Mouse (Mus musculus): ENCODE data around the gene Kcna6. TPM values are rescaled to one million over a fixed set of nuclear protein-coding genes. Genes with fewer than 3 reads are reported as not detected.

Kcna6 gene
- total and polyA plus RNA-seq, 2 experiments from 2014 or later, result 26.9 to 91.7 TPM

GRCm38 (mm10) chr6:126766552-126766951 is 26.1 kb upstream of the Kcna6 start:
- Histone ChIP-seq H3K9ac (replicated peaks; ENCODE audit: low read length, poor library complexity, severe bottlenecking) (no peak overlapping the region), H3K27me3 (ENCODE audit: insufficient read depth, low read length) (no peaks in the 10 kb centered on the region), H3K9me3 (ENCODE audit: low read length) (no peaks in the 10 kb centered on the region), H3K4me3 (ENCODE audit: low read depth, low read length) (no peak overlapping the region), H3K27ac (ENCODE audit: low read depth, low read length) (peak overlapping the region; percentile 73), H3K4me2 (ENCODE audit: low read depth, low read length, poor library complexity, severe bottlenecking) (no peak overlapping the region), H3K4me1 (ENCODE audit: insufficient read depth, low read length) (peaks cover 11% of the 10 kb centered on the region), H3K36me3 (ENCODE audit: insufficient read depth, low read length) (no peaks in the 10 kb centered on the region)
- no peak for TF ChIP-seq CTCF (IDR thresholded peaks at IDR 0.05)
- ATAC-seq (ENCODE audit: low FRiP score) (no peak), DNase-seq (ENCODE audit: low spot score) (peak; percentile 50)
- WGBS, result 53% methylated on average over 5 of the region's 5 CpGs

GRCm38 (mm10) chr6:126764563-126765091 is 24.2 kb upstream of the Kcna6 start:
- 28% methylated on average over 11 of the region's 11 CpGs for WGBS

GRCm38 (mm10) chr6:126761362-126761761 is 20.9 kb upstream of the Kcna6 start:
- DNase-seq (ENCODE audit: low spot score) (no peak), ATAC-seq (ENCODE audit: low FRiP score) (no peak)
- Histone ChIP-seq H3K27ac (ENCODE audit: low read depth, low read length) (no peak overlapping the region), H3K4me2 (ENCODE audit: low read depth, low read length, poor library complexity, severe bottlenecking) (no peak overlapping the region), H3K9ac (replicated peaks; ENCODE audit: low read length, poor library complexity, severe bottlenecking) (no peak overlapping the region), H3K27me3 (ENCODE audit: insufficient read depth, low read length) (no peaks in the 10 kb centered on the region), H3K9me3 (ENCODE audit: low read length) (no peaks in the 10 kb centered on the region), H3K36me3 (ENCODE audit: insufficient read depth, low read length) (no peaks in the 10 kb centered on the region), H3K4me1 (ENCODE audit: insufficient read depth, low read length) (no peaks in the 10 kb centered on the region), H3K4me3 (ENCODE audit: low read depth, low read length) (no peak overlapping the region)
- WGBS, result 90% methylated on average over 4 of the region's 4 CpGs
- no peak for TF ChIP-seq CTCF (IDR thresholded peaks at IDR 0.05)

More at GRCm38 (mm10) chr6:126764563-126765091, 24.2 kb upstream of the Kcna6 start:
- Histone ChIP-seq H3K36me3 (ENCODE audit: insufficient read depth, low read length) (no peaks in the 10 kb centered on the region), H3K4me3 (ENCODE audit: low read depth, low read length) (no peak overlapping the region), H3K27me3 (ENCODE audit: insufficient read depth, low read length) (no peaks in the 10 kb centered on the region), H3K9me3 (ENCODE audit: low read length) (no peaks in the 10 kb centered on the region), H3K4me1 (ENCODE audit: insufficient read depth, low read length) (peaks cover 11% of the 10 kb centered on the region), H3K9ac (replicated peaks; ENCODE audit: low read length, poor library complexity, severe bottlenecking) (no peak overlapping the region; the same call in 1 of the 2 replicates), H3K4me2 (ENCODE audit: low read depth, low read length, poor library complexity, severe bottlenecking) (no peak overlapping the region), H3K27ac (ENCODE audit: low read depth, low read length) (no peak overlapping the region)
- ATAC-seq (ENCODE audit: low FRiP score), result no peak
- no peak for DNase-seq (ENCODE audit: low spot score)
- TF ChIP-seq CTCF (IDR thresholded peaks at IDR 0.05), result no peak

- H3K9ac ChIP-seq (replicated peaks; ENCODE audit: low read length, poor library complexity, severe bottlenecking), result no peak overlapping the region
- no peak overlapping the region for H3K4me2 ChIP-seq (ENCODE audit: low read depth, low read length, poor library complexity, severe bottlenecking)
- no peaks in the 10 kb centered on the region for H3K9me3 ChIP-seq (ENCODE audit: low read length)
- H3K36me3 ChIP-seq (ENCODE audit: insufficient read depth, low read length), result no peaks in the 10 kb centered on the region
- no peaks in the 10 kb centered on the region for H3K27me3 ChIP-seq (ENCODE audit: insufficient read depth, low read length)
- no peak for TF ChIP-seq CTCF (IDR thresholded peaks at IDR 0.05)
- WGBS, result 42% methylated on average over 8 of the region's 8 CpGs
- H3K4me1 ChIP-seq (ENCODE audit: insufficient read depth, low read length), result peaks cover 5% of the 10 kb centered on the region; the same call in 1 of the 2 replicates
- no peak overlapping the region for H3K4me3 ChIP-seq (ENCODE audit: low read depth, low read length)
- ATAC-seq (ENCODE audit: low FRiP score) (no peak), DNase-seq (ENCODE audit: low spot score) (no peak)
- no peak overlapping the region for H3K27ac ChIP-seq (ENCODE audit: low read depth, low read length)
Observed at GRCm38 (mm10) chr6:126755729-126756411, 15.4 kb upstream of the Kcna6 start.

- Histone ChIP-seq H3K27ac (ENCODE audit: low read depth, low read length) (peak overlapping the region; percentile 62; the same call in 1 of the 2 replicates), H3K4me2 (ENCODE audit: low read depth, low read length, poor library complexity, severe bottlenecking) (0 out of 2 replicates have a peak overlapping the region, but pooled peaks have one; percentile 9), H3K9ac (replicated peaks; ENCODE audit: low read length, poor library complexity, severe bottlenecking) (peak overlapping the region; percentile 5; the same call in 1 of the 2 replicates), H3K4me1 (ENCODE audit: insufficient read depth, low read length) (peaks cover 5% of the 10 kb centered on the region; the same call in 1 of the 2 replicates), H3K4me3 (ENCODE audit: low read depth, low read length) (no peak overlapping the region), H3K9me3 (ENCODE audit: low read length) (no peaks in the 10 kb centered on the region), H3K27me3 (ENCODE audit: insufficient read depth, low read length) (no peaks in the 10 kb centered on the region), H3K36me3 (ENCODE audit: insufficient read depth, low read length) (no peaks in the 10 kb centered on the region)
- peak; percentile 82 for ATAC-seq (ENCODE audit: low FRiP score)
- WGBS, result 21% methylated on average over 12 of the region's 12 CpGs
- DNase-seq (ENCODE audit: low spot score), result peak; percentile 48
- no peak for TF ChIP-seq CTCF (IDR thresholded peaks at IDR 0.05)
Observed at GRCm38 (mm10) chr6:126752520-126752919, 12.0 kb upstream of the Kcna6 start.

GRCm38 (mm10) chr6:126745888-126746287 is 5.4 kb upstream of the Kcna6 start:
- Histone ChIP-seq H3K27ac (ENCODE audit: low read depth, low read length) (no peak overlapping the region), H3K9me3 (ENCODE audit: low read length) (no peaks in the 10 kb centered on the region), H3K4me1 (ENCODE audit: insufficient read depth, low read length) (no peaks in the 10 kb centered on the region), H3K27me3 (ENCODE audit: insufficient read depth, low read length) (no peaks in the 10 kb centered on the region), H3K9ac (replicated peaks; ENCODE audit: low read length, poor library complexity, severe bottlenecking) (no peak overlapping the region), H3K36me3 (ENCODE audit: insufficient read depth, low read length) (no peaks in the 10 kb centered on the region), H3K4me2 (ENCODE audit: low read depth, low read length, poor library complexity, severe bottlenecking) (no peak overlapping the region), H3K4me3 (ENCODE audit: low read depth, low read length) (no peak overlapping the region)
- no peak for TF ChIP-seq CTCF (IDR thresholded peaks at IDR 0.05)
- WGBS, result 72% methylated on average over 1 of the region's 1 CpGs
- ATAC-seq (ENCODE audit: low FRiP score), result no peak
- DNase-seq (ENCODE audit: low spot score), result no peak

Measured in midbrain, postnatal 0 days (tissue).